Mouse (Mus musculus) MEL (cell line): ENCODE results near the gene 4930512M02Rik.

Experiments used
- CTCF ChIP-seq, 3 experiments: IDR thresholded peaks in 2 of 3; conservative IDR thresholded peaks in 1 of 3; 2 replicates each; pipeline ENCODE4 v1.5.1; 2011 to 2012; ENCODE audit warnings: low read length in 3 of 3, low read depth in 2 of 3, mild to moderate bottlenecking in 2 of 3, improper control_type of control experiment in 1 of 3, inconsistent platforms in 1 of 3, mixed read lengths in 1 of 3, moderate library complexity in 1 of 3; ENCODE audit not compliant: control insufficient read depth in 1 of 3, insufficient read depth in 1 of 3, poor library complexity in 1 of 3, severe bottlenecking in 1 of 3
- EP300 ChIP-seq, 2 experiments: IDR thresholded peaks; 2 replicates each; pipeline ENCODE4 v1.6.1; 2011; ENCODE audit warnings: improper control_type of control experiment in 2 of 2, low read length in 2 of 2, low read depth in 1 of 2, mild to moderate bottlenecking in 1 of 2
- KAT2A ChIP-seq: conservative IDR thresholded peaks from 2 replicates; pipeline ENCODE4 v1.6.1; 2012; ENCODE audit warnings: low read depth, low read length, improper control_type of control experiment, inconsistent platforms
- MAFK ChIP-seq: IDR thresholded peaks from 2 replicates; pipeline ENCODE4 v1.6.1; 2011; ENCODE audit warnings: low read depth, mild to moderate bottlenecking, low read length, improper control_type of control experiment, borderline replicate concordance
- NELFE ChIP-seq: IDR thresholded peaks from 2 replicates; pipeline ENCODE4 v1.6.1; 2011; ENCODE audit warnings: low read depth, low read length, improper control_type of control experiment
- POLR2A ChIP-seq, 2 experiments: IDR thresholded peaks; 2 replicates each; pipeline ENCODE4 v1.6.1; 2011 to 2012; ENCODE audit warnings: low read length in 2 of 2, mild to moderate bottlenecking in 2 of 2, control low read depth in 1 of 2, improper control_type of control experiment in 1 of 2, low read depth in 1 of 2, moderate library complexity in 1 of 2; ENCODE audit not compliant: control insufficient read depth in 1 of 2, insufficient read depth in 1 of 2, poor library complexity in 1 of 2
- TAL1 ChIP-seq: IDR thresholded peaks from 2 replicates; pipeline ENCODE4 v1.6.1; 2012; ENCODE audit warnings: mild to moderate bottlenecking, inconsistent platforms, low read length, moderate library complexity, mixed read lengths
- TBP ChIP-seq: IDR thresholded peaks from 2 replicates; pipeline ENCODE4 v1.8.0; 2011; ENCODE audit warnings: low read depth, low read length, improper control_type of control experiment
- TCF12 ChIP-seq: IDR thresholded peaks from 2 replicates; pipeline ENCODE4 v1.6.1; 2014; ENCODE audit warnings: low read depth, mild to moderate bottlenecking, inconsistent platforms, low read length, improper control_type of control experiment, moderate library complexity
- ZKSCAN1 ChIP-seq: IDR thresholded peaks from 2 replicates; pipeline ENCODE4 v1.6.1; 2012; ENCODE audit warnings: low read depth, mild to moderate bottlenecking, inconsistent platforms, low read length, improper control_type of control experiment, moderate library complexity
- ZMIZ1 ChIP-seq: IDR thresholded peaks from 2 replicates; pipeline ENCODE4 v1.6.1; 2012; ENCODE audit warnings: low read depth, mild to moderate bottlenecking, inconsistent platforms, low read length, improper control_type of control experiment, moderate library complexity

DNA sequence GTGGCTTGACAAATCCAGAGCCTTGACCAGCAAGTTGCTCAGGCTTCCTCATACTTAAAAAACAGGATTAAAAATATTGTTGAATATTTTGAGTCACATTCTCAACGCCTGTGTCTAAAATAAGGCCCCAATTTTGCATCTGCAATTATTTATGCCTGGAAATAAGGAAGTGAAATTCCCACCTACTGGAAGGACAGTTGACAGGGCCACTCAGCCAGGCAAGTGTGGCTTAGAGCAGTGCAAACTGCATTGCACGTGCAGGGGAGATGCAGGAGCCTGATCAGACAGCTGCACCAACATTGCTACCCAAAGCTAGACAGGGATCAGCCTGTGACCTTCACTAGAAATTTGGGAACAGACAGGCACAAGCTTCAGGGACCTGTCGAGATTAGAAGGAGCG lies 31.2 kb upstream of the 4930512M02Rik start:
- TF ChIP-seq POLR2A (IDR thresholded peaks at IDR 0.05; ENCODE audit: control insufficient read depth in 1 of 2, insufficient read depth in 1 of 2, low read depth in 1 of 2, low read length in 2 of 2, poor library complexity in 1 of 2) (no peak), ZMIZ1 (no peak), KAT2A (no peak), NELFE (no peak), EP300 (IDR thresholded peaks at IDR 0.05; ENCODE audit: low read depth in 1 of 2, low read length in 2 of 2) (no peak; a peak in 1 of 4 replicates), TBP (no peak), TAL1 (no peak), MAFK (no peak), ZKSCAN1 (no peak), TCF12 (no peak), CTCF (IDR thresholded peaks at IDR 0.05 in 2 of 3, conservative IDR thresholded peaks at IDR 0.05 in 1 of 3; ENCODE audit: control insufficient read depth in 1 of 3, insufficient read depth in 1 of 3, low read depth in 2 of 3, low read length in 3 of 3, poor library complexity in 1 of 3, severe bottlenecking in 1 of 3) (no peak)
